Comparison of ENCODE assay signal across 8 mouse cellular contexts in the genomic region with DNA sequence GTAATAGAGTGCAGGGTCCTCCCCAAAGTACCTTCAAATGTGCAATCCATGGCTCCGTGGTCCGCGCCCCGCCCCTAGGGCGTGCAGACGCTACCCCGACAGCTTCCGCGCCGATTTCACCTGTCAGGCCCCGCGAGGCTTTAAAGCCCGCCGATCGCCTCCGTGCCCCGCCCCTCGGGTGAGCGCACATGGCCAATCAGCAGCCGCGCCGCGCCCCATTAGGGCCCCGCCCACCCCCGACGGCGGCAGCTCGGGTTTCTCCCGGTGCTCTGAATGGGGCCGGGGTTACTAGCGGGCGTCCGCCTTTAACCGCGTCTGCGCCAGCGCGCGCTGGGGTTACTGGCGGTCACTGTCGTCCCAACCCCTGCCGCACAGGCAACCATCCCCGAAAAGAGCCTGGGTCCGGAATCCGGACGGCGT. TPM values are rescaled to one million over a fixed set of nuclear protein-coding genes. Genes with fewer than 3 reads are reported as not detected.
DNase-seq lines count a peak whose midpoint lies in the region; ATAC-seq and TF ChIP-seq lines count a peak whose summit lies in the region.

No protein-coding gene starts in this region.

- TF ChIP-seq POLR2A in MEL (IDR thresholded peaks at IDR 0.05; ENCODE audit: control insufficient read depth in 1 of 2, insufficient read depth in 1 of 2, low read depth in 1 of 2, low read length in 2 of 2, poor library complexity in 1 of 2): peak; percentile 19 to 98; a peak in 3 of 4 replicates

- peaks cover 10 to 30% of the 10 kb centered on the region in 2 experiments for H3K4me1 ChIP-seq in MEL (ENCODE audit: control insufficient read depth in 1 of 2, insufficient read depth in 2 of 2, low read length in 2 of 2)
- H3K4me1 ChIP-seq in hindbrain, embryonic 10.5 days (replicated peaks): peaks cover 84% of the 10 kb centered on the region
- peaks cover 73% of the 10 kb centered on the region for H3K4me1 ChIP-seq in lung, embryonic 16.5 days (replicated peaks; ENCODE audit: control insufficient read depth, insufficient read depth, low read length)

- TF ChIP-seq EP300 in MEL (IDR thresholded peaks at IDR 0.05; ENCODE audit: low read depth in 1 of 2, low read length in 2 of 2): no peak; a peak in 1 of 4 replicates

- peak; percentile 53 for ATAC-seq in frontal cortex, adult (ENCODE audit: low TSS enrichment)
- peak; percentile 92 for ATAC-seq in lung, embryonic 16.5 days (ENCODE audit: low read depth)

- H3K9ac ChIP-seq in MEL (ENCODE audit: control insufficient read depth, low read depth, low read length, poor library complexity, severe bottlenecking): peak overlapping the region; percentile 80
- H3K9ac ChIP-seq in lung, embryonic 16.5 days (ENCODE audit: low read length): peak overlapping the region; percentile 63

- peak; percentile 99 for DNase-seq in MEL (ENCODE audit: low read depth, low spot score)
- peak; percentile 77 for DNase-seq in cerebellum, adult 9-10 months
- DNase-seq in hindbrain, embryonic 10.5 days (ENCODE audit: low spot score): peak; percentile 97
- DNase-seq in layer of hippocampus, adult 9-11 months: peak; percentile 95
- peak; percentile 90 for DNase-seq in ovary, adult 18-20 months (ENCODE audit: low spot score)
- peak; percentile 97 for DNase-seq in thymus, postnatal 0 days (ENCODE audit: low spot score)

- TF ChIP-seq RAD21 in MEL (IDR thresholded peaks at IDR 0.05; ENCODE audit: low read depth, low read length): no peak

- peak overlapping the region; percentile 60 to 70 for H3K4me3 ChIP-seq in MEL (ENCODE audit: control insufficient read depth in 1 of 2, insufficient read depth in 1 of 2, low read depth in 2 of 2, low read length in 2 of 2)
- H3K4me3 ChIP-seq in hindbrain, embryonic 10.5 days: peak overlapping the region; percentile 58
- peak overlapping the region; percentile 54 for H3K4me3 ChIP-seq in lung, embryonic 16.5 days (ENCODE audit: low read length)

- TF ChIP-seq CTCF in MEL (IDR thresholded peaks at IDR 0.05 in 2 of 3, conservative IDR thresholded peaks at IDR 0.05 in 1 of 3; ENCODE audit: control insufficient read depth in 1 of 3, insufficient read depth in 1 of 3, low read depth in 2 of 3, low read length in 3 of 3, poor library complexity in 1 of 3, severe bottlenecking in 1 of 3): no peak

- H3K9me3 ChIP-seq in MEL (replicated peaks; ENCODE audit: insufficient read depth, low read length): no peaks in the 10 kb centered on the region
- no peaks in the 10 kb centered on the region for H3K9me3 ChIP-seq in hindbrain, embryonic 10.5 days
- H3K9me3 ChIP-seq in lung, embryonic 16.5 days (ENCODE audit: control insufficient read depth, low read length): no peaks in the 10 kb centered on the region

- no peaks in the 10 kb centered on the region for H3K27me3 ChIP-seq in MEL (ENCODE audit: control insufficient read depth in 1 of 2, insufficient read depth in 2 of 2, low read length in 2 of 2)
- no peaks in the 10 kb centered on the region for H3K27me3 ChIP-seq in hindbrain, embryonic 10.5 days (ENCODE audit: insufficient read depth, poor library complexity, severe bottlenecking)
- H3K27me3 ChIP-seq in lung, embryonic 16.5 days (ENCODE audit: control insufficient read depth, insufficient read depth, low read depth, low read length): no peaks in the 10 kb centered on the region

- peak overlapping the region; percentile 92 for H3K27ac ChIP-seq in MEL (ENCODE audit: control insufficient read depth, low read depth, low read length)
- H3K27ac ChIP-seq in hindbrain, embryonic 10.5 days: peak overlapping the region; percentile 91
- peak overlapping the region; percentile 93 for H3K27ac ChIP-seq in lung, embryonic 16.5 days (ENCODE audit: low read length)

- H3K36me3 ChIP-seq in MEL (ENCODE audit: control insufficient read depth in 1 of 2, insufficient read depth in 2 of 2, low read length in 2 of 2): peaks cover 11 to 20% of the 10 kb centered on the region in 2 experiments
- peaks cover 24% of the 10 kb centered on the region for H3K36me3 ChIP-seq in hindbrain, embryonic 10.5 days
- H3K36me3 ChIP-seq in lung, embryonic 16.5 days (ENCODE audit: control insufficient read depth, insufficient read depth, low read length): peaks cover 6% of the 10 kb centered on the region; the same call in 1 of the 2 replicates

- 0% methylated on average over 47 of the region's 47 CpGs for WGBS in hindbrain, embryonic 10.5 days
- WGBS in lung, embryonic 16.5 days: under 1% methylated on average over 42 of the region's 47 CpGs

- H3K4me2 ChIP-seq in lung, embryonic 16.5 days (ENCODE audit: low read depth, low read length): peak overlapping the region; percentile 68

- H3K79me2 ChIP-seq in MEL (ENCODE audit: control insufficient read depth, insufficient read depth, low read length, poor library complexity): peaks cover 73% of the 10 kb centered on the region

TF ChIP-seq in MEL, 35 proteins besides CTCF, POLR2A, EP300 and RAD21:
- TF ChIP-seq NELFE (IDR thresholded peaks at IDR 0.05; ENCODE audit: low read depth, low read length): peak; percentile 91
- no peak for TF ChIP-seq BHLHE40 (IDR thresholded peaks at IDR 0.05; ENCODE audit: borderline replicate concordance, low read depth, low read length)
- TF ChIP-seq KAT2A (conservative IDR thresholded peaks at IDR 0.05; ENCODE audit: low read depth, low read length): no peak
- peak; percentile 27; the same call in 1 of the 2 replicates for TF ChIP-seq USF1 (IDR thresholded peaks at IDR 0.05; ENCODE audit: low read depth, low read length)
- TF ChIP-seq ZMIZ1 (IDR thresholded peaks at IDR 0.05; ENCODE audit: low read depth, low read length): peak; percentile 98
- TF ChIP-seq SMC3 (IDR thresholded peaks at IDR 0.05; ENCODE audit: low read depth, low read length): no peak
- peak; percentile 64 for TF ChIP-seq TCF12 (IDR thresholded peaks at IDR 0.05; ENCODE audit: low read depth, low read length)
- TF ChIP-seq MXI1 (IDR thresholded peaks at IDR 0.05; ENCODE audit: low read depth, low read length): peak; percentile 95
- TF ChIP-seq MYC (IDR thresholded peaks at IDR 0.05; ENCODE audit: low read depth, low read length): no peak
- TF ChIP-seq TAL1 (IDR thresholded peaks at IDR 0.05; ENCODE audit: low read length): no peak
- TF ChIP-seq NRF1 (IDR thresholded peaks at IDR 0.05; ENCODE audit: insufficient read depth, low read depth, low read length, poor library complexity, severe bottlenecking): peak; percentile 71
- TF ChIP-seq POLR2AphosphoS2 (IDR thresholded peaks at IDR 0.05; ENCODE audit: low read length): peak; percentile 88
- peak; percentile 75 for TF ChIP-seq MAX (IDR thresholded peaks at IDR 0.05; ENCODE audit: low read length)
- no peak for TF ChIP-seq ELF1 (IDR thresholded peaks at IDR 0.05; ENCODE audit: low read depth, low read length)
- TF ChIP-seq TBP (IDR thresholded peaks at IDR 0.05; ENCODE audit: low read depth, low read length): peak; percentile 83
- TF ChIP-seq GATA1 (IDR thresholded peaks at IDR 0.05; ENCODE audit: low read depth, low read length): no peak
- TF ChIP-seq MAZ (IDR thresholded peaks at IDR 0.05; ENCODE audit: low read depth, low read length): peak; percentile 54; the same call in 1 of the 2 replicates
- peak; percentile 86; the same call in 1 of the 2 replicates for TF ChIP-seq E2F4 (IDR thresholded peaks at IDR 0.05; ENCODE audit: borderline replicate concordance, low read depth, low read length)
- peak; percentile 61; the same call in 1 of the 2 replicates for TF ChIP-seq CHD2 (IDR thresholded peaks at IDR 0.05; ENCODE audit: low read length)
- TF ChIP-seq ZKSCAN1 (IDR thresholded peaks at IDR 0.05; ENCODE audit: low read depth, low read length): no peak
- TF ChIP-seq GABPA (IDR thresholded peaks at IDR 0.05; ENCODE audit: low read depth, low read length): no peak
- TF ChIP-seq JUND (IDR thresholded peaks at IDR 0.05; ENCODE audit: low read depth, low read length): no peak
- TF ChIP-seq RCOR1 (IDR thresholded peaks at IDR 0.05; ENCODE audit: low read depth, low read length): no peak
- TF ChIP-seq SIN3A (IDR thresholded peaks at IDR 0.05; ENCODE audit: low read length): peak; percentile 92
- TF ChIP-seq HCFC1 (IDR thresholded peaks at IDR 0.05; ENCODE audit: low read depth, low read length): peak; percentile 72
TF ChIP-seq in MEL: peak in this region for 14.

RNA-seq across cellular contexts. Expression of a gene that starts 12.1 kb away (rescaled TPM):
- total RNA-seq in MEL (2012; rRNA removed): 288 and 305 TPM in 2 replicates
- 100 to 1,000 TPM in 1 of 2 experiments, not detected in 1; 241 TPM for polyA plus RNA-seq in MEL (2012; ENCODE audit: insufficient read depth in 1 of 2, insufficient read length in 2 of 2, low read depth in 1 of 2, low replicate concordance in 2 of 2, missing spikeins in 1 of 2)
- 45.0 and 55.8 TPM in 2 replicates for polyA plus RNA-seq in hindbrain, embryonic 10.5 days (2016; fragmentation: Nextera tagmentation; extraction: Ambion mirVana)
- polyA plus RNA-seq in lung, embryonic 16.5 days (2015; fragmentation: Nextera tagmentation; extraction: Ambion mirVana): 65.9 and 74.3 TPM in 2 replicates
- 82.6 and 100 TPM in 2 replicates for polyA plus RNA-seq in thymus, postnatal 0 days (2015; fragmentation: Nextera tagmentation; extraction: Ambion mirVana)

Comparison
In these comparisons a context has a peak if more than half of its experiments do, and no peak if none do; other contexts are left out.
1. Peak in every context shown above with its lines: DNase-seq, ATAC-seq, H3K4me3 ChIP-seq and H3K27ac ChIP-seq.